Mouse (Mus musculus): ENCODE measurements around the gene Olfr723. TPM values are rescaled to one million over a fixed set of nuclear protein-coding genes. Genes with fewer than 3 reads are reported as not detected.
"Not testable (repeated sequence)": the region's sequence is repeated elsewhere in the genome, so short reads cannot be mapped to it uniquely, and the experiment has no call there.

Olfr723 gene
- not detected in 2 replicates for polyA plus RNA-seq (2015; fragmentation: Nextera tagmentation; extraction: Ambion mirVana)

- not testable (repeated sequence) for H3K27ac ChIP-seq (replicated peaks); H3K4me1 ChIP-seq (replicated peaks; ENCODE audit: control insufficient read depth, insufficient read depth); H3K4me2 ChIP-seq (replicated peaks; ENCODE audit: low read depth); H3K4me3 ChIP-seq (ENCODE audit: low read depth, low read length); H3K36me3 ChIP-seq (ENCODE audit: control insufficient read depth, insufficient read depth, low read length); H3K9me3 ChIP-seq (ENCODE audit: control insufficient read depth, low read length); H3K27me3 ChIP-seq (ENCODE audit: control insufficient read depth, insufficient read depth, low read length); ATAC-seq (ENCODE audit: low FRiP score, low TSS enrichment); H3K9ac ChIP-seq (ENCODE audit: low read length); DNase-seq (ENCODE audit: low spot score)
These were observed at the start of gene Olfr723 for GRCm38 (mm10) chr14:49931687-49932086. Gene Olfr723 (minus strand): TSS chr14:49931787.

DNA sequence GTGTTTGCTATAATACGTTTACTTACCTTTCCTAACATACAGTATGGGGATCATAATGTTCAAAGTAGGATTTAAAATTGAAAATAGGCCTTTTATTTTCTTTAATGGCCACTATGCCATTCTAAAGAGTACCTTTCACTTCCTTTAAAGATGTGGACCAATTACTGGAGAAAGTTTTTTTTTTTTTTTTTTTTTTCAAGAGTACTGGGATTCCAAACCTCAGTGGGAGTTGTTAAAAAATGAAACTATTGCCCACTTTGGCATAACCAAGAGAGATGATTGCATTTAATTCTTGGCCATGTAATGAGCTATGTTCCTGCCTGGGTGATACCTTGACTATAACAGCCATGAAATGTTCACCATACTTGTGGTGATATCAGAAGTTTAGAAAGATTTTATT lies 31.6 kb upstream of the Olfr723 start, which contains the start of gene Olfr724:
Gene Olfr724, minus strand, starts transcription at position 101 of the 400 bp plus-strand sequence.
- not testable (repeated sequence) for H3K4me2 ChIP-seq (replicated peaks; ENCODE audit: low read depth); H3K27me3 ChIP-seq (ENCODE audit: control insufficient read depth, insufficient read depth, low read length); H3K9ac ChIP-seq (ENCODE audit: low read length); DNase-seq (ENCODE audit: low spot score); H3K9me3 ChIP-seq (ENCODE audit: control insufficient read depth, low read length); H3K4me1 ChIP-seq (replicated peaks; ENCODE audit: control insufficient read depth, insufficient read depth); H3K36me3 ChIP-seq (ENCODE audit: control insufficient read depth, insufficient read depth, low read length); ATAC-seq (ENCODE audit: low FRiP score, low TSS enrichment); H3K4me3 ChIP-seq (ENCODE audit: low read depth, low read length); H3K27ac ChIP-seq (replicated peaks)
- WGBS, result 60% methylated on average over 1 of the region's 1 CpGs

GRCm38 (mm10) chr14:49955890-49956289 lies 24.3 kb upstream of the Olfr723 start:
- H3K27me3 ChIP-seq (ENCODE audit: control insufficient read depth, insufficient read depth, low read length), result no peaks in the 10 kb centered on the region
- H3K9me3 ChIP-seq (ENCODE audit: control insufficient read depth, low read length), result no peaks in the 10 kb centered on the region
- H3K4me2 ChIP-seq (replicated peaks; ENCODE audit: low read depth), result no peak overlapping the region
- H3K4me1 ChIP-seq (replicated peaks; ENCODE audit: control insufficient read depth, insufficient read depth), result no peaks in the 10 kb centered on the region
- ATAC-seq (ENCODE audit: low FRiP score, low TSS enrichment) (no peak), DNase-seq (ENCODE audit: low spot score) (no peak)
- TF ChIP-seq EP300 (optimal IDR thresholded peaks at IDR 0.05) (no peak), CTCF (IDR thresholded peaks at IDR 0.05; ENCODE audit: low read depth) (no peak)
- H3K9ac ChIP-seq (ENCODE audit: low read length), result no peak overlapping the region
- WGBS, result 44% methylated on average over 2 of the region's 2 CpGs
- H3K27ac ChIP-seq (replicated peaks), result no peak overlapping the region
- no peaks in the 10 kb centered on the region for H3K36me3 ChIP-seq (ENCODE audit: control insufficient read depth, insufficient read depth, low read length)
- H3K4me3 ChIP-seq (ENCODE audit: low read depth, low read length), result no peak overlapping the region

- Histone ChIP-seq H3K4me2 (replicated peaks; ENCODE audit: low read depth) (no peak within 1 kb of the TSS), H3K9me3 (ENCODE audit: control insufficient read depth, low read length) (no peaks in the 10 kb centered on the region), H3K27me3 (ENCODE audit: control insufficient read depth, insufficient read depth, low read length) (no peaks in the 10 kb centered on the region), H3K4me3 (ENCODE audit: low read depth, low read length) (no peak within 1 kb of the TSS), H3K4me1 (replicated peaks; ENCODE audit: control insufficient read depth, insufficient read depth) (no peaks in the 10 kb centered on the region), H3K27ac (replicated peaks) (no peak within 1 kb of the TSS), H3K9ac (ENCODE audit: low read length) (no peak within 1 kb of the TSS), H3K36me3 (ENCODE audit: control insufficient read depth, insufficient read depth, low read length) (no peaks in the 10 kb centered on the region)
- ATAC-seq (ENCODE audit: low FRiP score, low TSS enrichment) (no peak), DNase-seq (ENCODE audit: low spot score) (no peak)
- no peak for TF ChIP-seq CTCF (IDR thresholded peaks at IDR 0.05; ENCODE audit: low read depth)
- TF ChIP-seq EP300 (optimal IDR thresholded peaks at IDR 0.05), result no peak
These were observed 29.7 kb downstream of the Olfr723 start, which contains the start of gene Olfr722 for GRCm38 (mm10) chr14:49901899-49902298. Gene Olfr722 (minus strand): TSS chr14:49901999.

Other genes with a start within 250 kb of the Olfr723 start
- 4.0 and 4.4 TPM in 2 replicates for gene Armh4, start 148.4 kb downstream of the Olfr723 start, polyA plus RNA-seq (2015; fragmentation: Nextera tagmentation; extraction: Ambion mirVana)
- not detected in 2 replicates for gene Olfr722, start 29.8 kb downstream of the Olfr723 start, polyA plus RNA-seq (2015; fragmentation: Nextera tagmentation; extraction: Ambion mirVana)
- gene Olfr724, start 31.5 kb upstream of the Olfr723 start, polyA plus RNA-seq (2015; fragmentation: Nextera tagmentation; extraction: Ambion mirVana), result not detected in 2 replicates
- not detected in 2 replicates for gene Olfr725, start 108.6 kb upstream of the Olfr723 start, polyA plus RNA-seq (2015; fragmentation: Nextera tagmentation; extraction: Ambion mirVana)
- not detected in 2 replicates for gene Olfr726, start 159.2 kb upstream of the Olfr723 start, polyA plus RNA-seq (2015; fragmentation: Nextera tagmentation; extraction: Ambion mirVana)
- not detected in 2 replicates for gene Olfr727, start 191.4 kb upstream of the Olfr723 start, polyA plus RNA-seq (2015; fragmentation: Nextera tagmentation; extraction: Ambion mirVana)
- gene Olfr728, start 210.9 kb upstream of the Olfr723 start, polyA plus RNA-seq (2015; fragmentation: Nextera tagmentation; extraction: Ambion mirVana), result 0.04 TPM in 1 of 2 replicates, not detected in the other
- gene Olfr729, start 221.1 kb upstream of the Olfr723 start, polyA plus RNA-seq (2015; fragmentation: Nextera tagmentation; extraction: Ambion mirVana), result not detected in 2 replicates